Mouse (Mus musculus) CH12.LX (cell line): Measurements from ENCODE around the gene Atp2a3. TPM values are rescaled to one million over a fixed set of nuclear protein-coding genes. Genes with fewer than 3 reads are reported as not detected.

ENCODE experiments used
- DNase-seq: peaks from one replicate; pipeline ENCODE4 v3.0.0-alpha.2; 2013; ENCODE audit errors: extremely low read depth
- H3K27ac ChIP-seq: 2 replicates; pipeline ENCODE4 v1.5.1; 2012; ENCODE audit warnings: low read depth, mild to moderate bottlenecking, control low read depth, moderate library complexity; ENCODE audit not compliant: insufficient read depth
- H3K27me3 ChIP-seq: replicated peaks from 2 replicates; pipeline ENCODE3; 2012; ENCODE audit warnings: inconsistent platforms
- H3K36me3 ChIP-seq, 2 experiments: replicated peaks in 1 of 2; 2 replicates each; pipeline versions ENCODE3 to v1.6.1; 2012; ENCODE audit warnings: inconsistent platforms in 1 of 2, low read length in 1 of 2, mild to moderate bottlenecking in 1 of 2, mixed read lengths in 1 of 2, moderate library complexity in 1 of 2; ENCODE audit not compliant: control insufficient read depth in 1 of 2, insufficient read depth in 1 of 2
- H3K4me1 ChIP-seq, 2 experiments: 2 replicates each; pipeline ENCODE4 v1.6.1; 2012; ENCODE audit warnings: inconsistent platforms in 1 of 2, moderate library complexity in 1 of 2; ENCODE audit not compliant: insufficient read depth in 2 of 2, control insufficient read depth in 1 of 2
- H3K4me2 ChIP-seq: 2 replicates; pipeline ENCODE4 v1.6.1; 2012; ENCODE audit warnings: low read depth, mild to moderate bottlenecking, control low read depth; ENCODE audit not compliant: poor library complexity, insufficient read depth, severe bottlenecking
- H3K4me3 ChIP-seq, 3 experiments: fragments of 150-350 bp in 1 of 3; sonication (generic) in 1 of 3; replicated peaks in 1 of 3; 2 replicates each; pipeline versions ENCODE3 to v1.5.1; 2011 to 2012; ENCODE audit warnings: low read depth in 2 of 3, low read length in 2 of 3, mild to moderate bottlenecking in 2 of 3, moderate library complexity in 2 of 3, control low read depth in 1 of 3, improper control_type of control experiment in 1 of 3, inconsistent platforms in 1 of 3, mixed read lengths in 1 of 3; ENCODE audit not compliant: poor library complexity in 1 of 3
- H3K79me2 ChIP-seq: replicated peaks from 2 replicates; pipeline ENCODE4 v1.6.1; 2012; ENCODE audit warnings: mild to moderate bottlenecking, moderate library complexity; ENCODE audit not compliant: control insufficient read depth, poor library complexity, insufficient read depth, severe bottlenecking; ENCODE audit errors: extremely low read depth
- H3K9ac ChIP-seq: 2 replicates; pipeline ENCODE4 v1.6.1; 2012; ENCODE audit warnings: low read depth, mild to moderate bottlenecking, control low read depth, moderate library complexity; ENCODE audit not compliant: insufficient read depth
- H3K9me3 ChIP-seq: replicated peaks from 2 replicates; pipeline ENCODE3; 2012; ENCODE audit warnings: low read length, inconsistent platforms, mixed read lengths
- BHLHE40 ChIP-seq: IDR thresholded peaks from 2 replicates; pipeline ENCODE4 v1.6.1; 2011; ENCODE audit warnings: mild to moderate bottlenecking, low read depth, low read length, improper control_type of control experiment
- CHD1 ChIP-seq: IDR thresholded peaks from 2 replicates; pipeline ENCODE4 v1.6.1; 2012; ENCODE audit warnings: low read depth, low read length, improper control_type of control experiment, inconsistent platforms
- CHD2 ChIP-seq: IDR thresholded peaks from 2 replicates; pipeline ENCODE4 v1.6.1; 2011; ENCODE audit warnings: low read length, improper control_type of control experiment
- CTCF ChIP-seq, 2 experiments: IDR thresholded peaks in 1 of 2; conservative IDR thresholded peaks in 1 of 2; 2 replicates each; pipeline ENCODE4 v1.5.1; 2011 to 2012; ENCODE audit warnings: low read depth in 2 of 2, low read length in 2 of 2, improper control_type of control experiment in 1 of 2, inconsistent platforms in 1 of 2, mild to moderate bottlenecking in 1 of 2, moderate library complexity in 1 of 2
- E2F4 ChIP-seq: IDR thresholded peaks from 2 replicates; pipeline ENCODE4 v1.6.1; 2011; ENCODE audit warnings: low read depth, low read length, improper control_type of control experiment; ENCODE audit not compliant: insufficient replicate concordance
- ETS1 ChIP-seq: conservative IDR thresholded peaks from 2 replicates; pipeline ENCODE4 v1.6.1; 2012; ENCODE audit warnings: low read depth, mild to moderate bottlenecking, inconsistent platforms, low read length, improper control_type of control experiment, moderate library complexity
- GABPA ChIP-seq: IDR thresholded peaks from 2 replicates; pipeline ENCODE4 v1.6.1; 2012; ENCODE audit warnings: low read depth, low read length, improper control_type of control experiment, inconsistent platforms; ENCODE audit not compliant: insufficient replicate concordance
- IRF4 ChIP-seq: IDR thresholded peaks from 2 replicates; pipeline ENCODE4 v1.6.1; 2014; ENCODE audit warnings: low read depth, mild to moderate bottlenecking, inconsistent platforms, low read length, improper control_type of control experiment
- KAT2A ChIP-seq: IDR thresholded peaks from 2 replicates; pipeline ENCODE4 v1.6.1; 2012; ENCODE audit warnings: low read length, improper control_type of control experiment, inconsistent platforms; ENCODE audit not compliant: insufficient replicate concordance
- MAX ChIP-seq: IDR thresholded peaks from 2 replicates; pipeline ENCODE4 v1.6.1; 2011; ENCODE audit warnings: low read length, improper control_type of control experiment
- MAZ ChIP-seq: IDR thresholded peaks from 2 replicates; pipeline ENCODE4 v1.6.1; 2012; ENCODE audit warnings: low read depth, mild to moderate bottlenecking, inconsistent platforms, low read length, improper control_type of control experiment, moderate library complexity
- MEF2A ChIP-seq: IDR thresholded peaks from 2 replicates; pipeline ENCODE4 v1.6.1; 2014; ENCODE audit warnings: low read depth, mild to moderate bottlenecking, inconsistent platforms, low read length, improper control_type of control experiment, borderline replicate concordance
- MXI1 ChIP-seq: IDR thresholded peaks from 2 replicates; pipeline ENCODE4 v1.6.1; 2011; ENCODE audit warnings: mild to moderate bottlenecking, low read depth, low read length, improper control_type of control experiment
- MYC ChIP-seq: IDR thresholded peaks from 2 replicates; pipeline ENCODE4 v1.6.1; 2011; ENCODE audit warnings: low read depth, mild to moderate bottlenecking, improper control_type of control experiment, low read length
- NELFE ChIP-seq: IDR thresholded peaks from 2 replicates; pipeline ENCODE4 v1.6.1; 2011; ENCODE audit warnings: low read depth, low read length, improper control_type of control experiment
- NRF1 ChIP-seq: IDR thresholded peaks from 2 replicates; pipeline ENCODE4 v1.6.1; 2014; ENCODE audit warnings: low read depth, mild to moderate bottlenecking, inconsistent platforms, low read length, improper control_type of control experiment, moderate library complexity
- PAX5 ChIP-seq: IDR thresholded peaks from 2 replicates; pipeline ENCODE4 v1.6.1; 2012; ENCODE audit warnings: low read length, inconsistent platforms, mixed read lengths
- POLR2AphosphoS2 ChIP-seq: IDR thresholded peaks from 2 replicates; pipeline ENCODE4 v1.6.1; 2011; ENCODE audit warnings: low read depth, low read length, improper control_type of control experiment
- SIN3A ChIP-seq: IDR thresholded peaks from 2 replicates; pipeline ENCODE4 v1.6.1; 2012; ENCODE audit warnings: low read length, improper control_type of control experiment, inconsistent platforms
- SMC3 ChIP-seq: IDR thresholded peaks from 2 replicates; pipeline ENCODE4 v1.6.1; 2011; ENCODE audit warnings: low read depth, low read length, improper control_type of control experiment
- TCF12 ChIP-seq: IDR thresholded peaks from 2 replicates; pipeline ENCODE4 v1.6.1; 2014; ENCODE audit warnings: low read depth, mild to moderate bottlenecking, inconsistent platforms, low read length, improper control_type of control experiment
- USF2 ChIP-seq: conservative IDR thresholded peaks from 2 replicates; pipeline ENCODE4 v1.6.1; 2011; ENCODE audit warnings: low read depth, low read length, improper control_type of control experiment
- ZC3H11A ChIP-seq: IDR thresholded peaks from 2 replicates; pipeline ENCODE4 v1.6.1; 2012; ENCODE audit warnings: low read depth, mild to moderate bottlenecking, inconsistent platforms, low read length, improper control_type of control experiment
- ZKSCAN1 ChIP-seq: IDR thresholded peaks from 2 replicates; pipeline ENCODE4 v1.6.1; 2012; ENCODE audit warnings: low read depth, inconsistent platforms, low read length, improper control_type of control experiment, borderline replicate concordance
- ZNF384 ChIP-seq: IDR thresholded peaks from 2 replicates; pipeline ENCODE4 v1.6.1; 2012; ENCODE audit warnings: low read depth, low read length, improper control_type of control experiment, inconsistent platforms
- dilution Hi-C: fragments of 300-500 bp; cut with MboI; formaldehyde crosslinking; loops from 2 replicates; pipeline ENCODE4 v1.14.3; 2020; ENCODE audit warnings: low sequenced_read_pairs; ENCODE audit not compliant: extremely low pct_unique_long_range_greater_than_20kb, extremely low pct_ligation_motif_present
- in situ Hi-C: fragments of 300-500 bp; cut with MboI; formaldehyde crosslinking; loops from 3 replicates; pipeline ENCODE4 v1.14.3; 2019; ENCODE audit warnings: low sequenced_read_pairs, low pct_ligation_motif_present, low pct_unique_long_range_greater_than_20kb, mixed read lengths
- polyA plus RNA-seq: library from polyadenylated mRNA; unstranded; fragments of >175 nt; gene quantifications from 2 replicates; pipeline ENCODE4 v1.2.1, GENCODE M21; 2012; ENCODE audit warnings: low read depth; ENCODE audit not compliant: insufficient read length
- total RNA-seq, 2 experiments: library from RNA; depleted of rRNA; stranded (reverse); fragments of 300-350 nt in 1 of 2; fragments of >200 nt in 1 of 2; gene quantifications; 2 replicates each; pipeline ENCODE4 v1.2.3; 2012 to 2014

Atp2a3 gene
- total and polyA plus RNA-seq, 3 experiments, result 61.4 to 279 (median 218) TPM

- Histone ChIP-seq H3K36me3 (peaks cover 40 to 66% of the 10 kb centered on the region in 2 experiments), H3K4me2 (no peak overlapping the region), H3K27ac (no peak overlapping the region)
- dilution Hi-C loops, result no loop called here
- TF ChIP-seq SMC3 (no peak), CHD2 (no peak), NELFE (no peak), MYC (no peak), CHD1 (no peak), MAZ (no peak), SIN3A (no peak), GABPA (no peak), MAX (no peak)
- TF ChIP-seq, all 38 proteins: peak for 0
- in situ Hi-C loops, result no loop called here
- H3K4me1 ChIP-seq, result peaks cover 35 to 87% of the 10 kb centered on the region in 2 experiments
- no peaks in the 10 kb centered on the region for H3K79me2 ChIP-seq
- H3K9ac ChIP-seq, result no peak overlapping the region
- no peaks in the 10 kb centered on the region for H3K27me3 ChIP-seq
- H3K4me3 ChIP-seq, result no peak overlapping the region
- H3K9me3 ChIP-seq, result no peaks in the 10 kb centered on the region
- no peak for DNase-seq
Observed at GRCm38 (mm10) chr11:72923116-72923515, 37.9 kb upstream of the Atp2a3 start.

GRCm38 (mm10) chr11:72924458-72924857 is 36.5 kb upstream of the Atp2a3 start:
- Histone ChIP-seq H3K79me2 (no peaks in the 10 kb centered on the region), H3K27me3 (no peaks in the 10 kb centered on the region), H3K4me2 (no peak overlapping the region), H3K36me3 (peaks cover 37 to 59% of the 10 kb centered on the region in 2 experiments), H3K9ac (no peak overlapping the region), H3K27ac (no peak overlapping the region), H3K4me3 (no peak overlapping the region), H3K9me3 (peaks cover 2% of the 10 kb centered on the region), H3K4me1 (peaks cover 38 to 86% of the 10 kb centered on the region in 2 experiments)
- TF ChIP-seq SIN3A (no peak), GABPA (no peak), ZNF384 (no peak)
- no peak for DNase-seq
- dilution Hi-C loops (no loop called here), in situ Hi-C loops (no loop called here)

- dilution Hi-C loops, result no loop called here
- H3K4me2 ChIP-seq, result no peak overlapping the region
- no peak overlapping the region for H3K9ac ChIP-seq
- H3K79me2 ChIP-seq, result no peaks in the 10 kb centered on the region
- H3K36me3 ChIP-seq, result peaks cover 33 to 55% of the 10 kb centered on the region in 2 experiments
- H3K9me3 ChIP-seq, result peaks cover 5% of the 10 kb centered on the region
- peak; percentile 81 for DNase-seq
- in situ Hi-C loops, result no loop called here
- H3K27me3 ChIP-seq, result no peaks in the 10 kb centered on the region
- no peak overlapping the region for H3K4me3 ChIP-seq
- H3K4me1 ChIP-seq, result peaks cover 38 to 88% of the 10 kb centered on the region in 2 experiments
- H3K27ac ChIP-seq, result peak overlapping the region; percentile 64
- TF ChIP-seq IRF4 (peak; percentile 53), E2F4 (no peak), MYC (peak; percentile 52; the same call in 1 of the 2 replicates), MEF2A (peak; percentile 59), ZC3H11A (no peak), POLR2AphosphoS2 (no peak), ETS1 (peak; percentile 73), NRF1 (no peak), MXI1 (no peak; the same call in 1 of the 2 replicates), CTCF (conservative IDR thresholded peaks at IDR 0.05 in 1 of 2, IDR thresholded peaks at IDR 0.05 in 1 of 2; ENCODE audit: low read depth in 2 of 2, low read length in 2 of 2) (0 out of 4 replicates have a peak, but pooled peaks of 1 of the 2 experiments have one; percentile 5), BHLHE40 (peak; percentile 79), MAZ (0 out of 2 replicates have a peak, but pooled peaks have one; percentile 36), PAX5 (no peak), CHD1 (no peak), NELFE (no peak), TCF12 (peak; percentile 92), KAT2A (no peak), SIN3A (no peak; the same call in 1 of the 2 replicates), USF2 (no peak), ZKSCAN1 (no peak), MAX (no peak)
Observed at GRCm38 (mm10) chr11:72925067-72925466, 35.9 kb upstream of the Atp2a3 start.
